Mouse (Mus musculus) heart, embryonic 12.5 days (tissue): ENCODE data around the gene Ezh1. TPM values are rescaled to one million over a fixed set of nuclear protein-coding genes. Genes with fewer than 3 reads are reported as not detected.

Experiments
- ATAC-seq: fragments of 200-750 bp; cut with Nextera tagmentation; 2 replicates; pipeline ENCODE4 v1.8.0; 2017; ENCODE audit warnings: moderate TSS enrichment, moderate library complexity; ENCODE audit not compliant: insufficient number of reproducible peaks, low FRiP score
- H3K27ac ChIP-seq: fragments of 300-500 bp; sonication (generic); 2 replicates; pipeline ENCODE4 v1.5.1; 2016; ENCODE audit warnings: mild to moderate bottlenecking, moderate library complexity; ENCODE audit not compliant: poor library complexity, severe bottlenecking
- H3K27me3 ChIP-seq: fragments of 300-500 bp; sonication (generic); replicated peaks from 2 replicates; pipeline ENCODE4 v1.6.1; 2016; ENCODE audit warnings: mild to moderate bottlenecking, moderate library complexity
- H3K36me3 ChIP-seq: fragments of 300-500 bp; sonication (generic); 2 replicates; pipeline ENCODE4 v1.6.1; 2016; ENCODE audit warnings: mild to moderate bottlenecking, moderate library complexity
- H3K4me1 ChIP-seq: fragments of 300-500 bp; sonication (generic); replicated peaks from 2 replicates; pipeline ENCODE4 v1.6.1; 2016; ENCODE audit warnings: mild to moderate bottlenecking
- H3K4me2 ChIP-seq: fragments of 300-500 bp; sonication (generic); 2 replicates; pipeline ENCODE4 v1.6.1; 2016; ENCODE audit warnings: mild to moderate bottlenecking, moderate library complexity
- H3K4me3 ChIP-seq: fragments of 300-500 bp; sonication (generic); 2 replicates; pipeline ENCODE4 v1.5.1; 2016; ENCODE audit warnings: mild to moderate bottlenecking
- H3K9ac ChIP-seq: fragments of 300-500 bp; sonication (generic); 2 replicates; pipeline ENCODE4 v1.6.1; 2016; ENCODE audit warnings: mild to moderate bottlenecking, moderate library complexity
- H3K9me3 ChIP-seq: fragments of 300-500 bp; sonication (generic); replicated peaks from 2 replicates; pipeline ENCODE4 v1.6.1; 2016; ENCODE audit warnings: mild to moderate bottlenecking, moderate library complexity
- WGBS: fragments of 180-500 bp; shearing (Covaris S2); methylation state at CpG from one replicate; pipeline ENCODE4 v1.1.7; 2016; 5-methylcytosine and 5-hydroxymethylcytosine counted together
- polyA plus RNA-seq: library from polyadenylated mRNA; unstranded; fragments of >200 nt; fragmentation: Nextera tagmentation; extraction: Ambion mirVana; gene quantifications from 2 replicates; pipeline ENCODE4 v1.2.1, GENCODE M21; 2016

Gene Ezh1
- polyA plus RNA-seq, 1 experiment from 2014 or later: 14.9 TPM

DNA sequence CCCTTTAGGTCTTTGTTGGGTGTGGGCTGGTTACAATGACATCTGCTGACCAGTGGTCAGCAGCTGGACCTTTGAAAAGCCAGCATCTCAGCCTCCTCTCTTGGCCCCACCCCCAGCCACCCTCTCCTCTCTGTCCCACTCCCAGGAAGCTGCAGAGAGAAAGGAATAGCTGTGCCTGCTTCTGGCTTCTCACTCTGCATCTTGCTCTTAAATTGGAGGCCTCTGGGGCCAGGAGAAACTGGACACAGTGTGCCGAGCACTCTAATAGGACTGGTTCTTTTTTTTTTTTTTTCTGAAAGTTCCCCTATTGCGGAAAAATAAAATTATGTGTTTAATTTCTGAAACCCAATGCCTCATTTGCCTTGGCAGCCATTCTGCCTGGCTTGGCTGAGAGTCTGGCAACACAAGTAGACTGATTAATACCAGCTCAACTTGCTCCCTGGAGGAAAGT lies 3.8 kb upstream of the Ezh1 start:
- no peak overlapping the region for H3K9ac ChIP-seq
- no peak overlapping the region for H3K4me2 ChIP-seq
- peaks cover 30% of the 10 kb centered on the region for H3K4me1 ChIP-seq
- H3K27me3 ChIP-seq: no peaks in the 10 kb centered on the region
- ATAC-seq: no peak
- no peak overlapping the region for H3K4me3 ChIP-seq
- H3K36me3 ChIP-seq: no peaks in the 10 kb centered on the region
- WGBS: 48% methylated on average over 2 of the region's 2 CpGs
- H3K27ac ChIP-seq: peak overlapping the region; percentile 92
- H3K9me3 ChIP-seq: no peaks in the 10 kb centered on the region

DNA sequence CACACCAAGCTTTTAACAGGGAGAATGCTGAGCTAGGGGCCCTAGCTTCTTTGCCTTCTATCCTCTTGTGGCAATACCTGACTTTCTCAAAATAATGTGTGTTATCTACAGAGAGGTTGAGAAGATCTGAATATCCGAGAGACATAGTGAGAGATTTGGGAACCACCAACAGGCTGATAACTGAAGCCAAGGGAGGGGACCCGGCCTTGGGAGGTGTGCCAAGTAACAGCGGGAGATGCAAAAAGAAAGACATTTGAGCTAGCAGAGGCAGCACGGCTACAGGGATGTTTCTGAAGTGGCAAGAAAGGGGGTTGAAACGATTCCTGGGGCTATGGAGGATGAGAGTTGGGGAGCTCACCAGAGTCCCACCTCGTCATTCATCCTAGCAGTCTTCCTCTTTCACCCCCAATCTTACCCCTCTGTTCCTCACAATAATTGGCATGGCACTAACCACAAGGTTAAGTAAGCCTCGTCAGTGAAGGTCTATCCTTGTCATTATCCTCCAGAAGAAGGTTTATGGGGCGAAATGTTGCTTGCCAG lies 3.2 kb upstream of the Ezh1 start:
- 23% methylated on average over 8 of the region's 8 CpGs for WGBS
- Histone ChIP-seq H3K4me2 (no peak overlapping the region), H3K27ac (peak overlapping the region; percentile 92), H3K4me1 (peaks cover 32% of the 10 kb centered on the region), H3K27me3 (no peaks in the 10 kb centered on the region), H3K9me3 (no peaks in the 10 kb centered on the region), H3K9ac (no peak overlapping the region), H3K36me3 (no peaks in the 10 kb centered on the region), H3K4me3 (no peak overlapping the region)
- ATAC-seq: no peak

DNA sequence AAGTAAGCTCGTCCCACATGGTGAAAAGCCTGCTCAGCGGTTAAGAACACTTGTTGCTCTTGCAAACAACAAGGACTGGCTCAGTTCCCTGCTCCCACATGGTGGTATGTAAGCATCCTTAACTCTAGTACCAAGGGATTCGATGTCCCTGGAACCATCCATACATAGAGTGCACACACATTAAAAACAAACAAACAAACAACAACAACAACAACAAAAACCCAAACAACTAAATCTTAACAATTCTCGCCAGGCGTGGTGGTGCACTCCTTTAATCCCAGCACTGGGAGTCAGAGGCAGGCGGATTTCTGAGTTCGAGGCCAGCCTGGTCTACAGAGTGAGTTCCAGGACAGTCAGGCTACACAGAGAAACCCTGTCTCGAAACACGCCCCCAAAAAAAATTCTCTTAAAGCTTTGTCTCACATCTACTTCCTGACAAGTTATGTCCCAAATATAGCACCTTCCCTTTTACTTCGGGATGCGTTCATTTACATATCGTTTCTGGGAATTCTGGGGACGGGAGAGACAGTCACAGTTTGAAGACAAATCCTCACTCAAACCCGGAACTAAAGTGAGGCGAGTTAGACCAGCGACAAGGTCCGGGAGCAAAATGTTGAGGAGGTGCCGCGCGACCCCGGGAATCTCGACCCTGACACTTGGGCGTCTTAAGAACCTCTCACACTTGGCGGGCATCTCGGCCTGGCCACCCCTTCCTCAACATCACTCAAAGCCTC lies 765 bp downstream of the Ezh1 start:
- H3K4me2 ChIP-seq: peak overlapping the region; percentile 85
- H3K36me3 ChIP-seq: no peaks in the 10 kb centered on the region
- peak; percentile 0; the same call in 1 of the 2 replicates for ATAC-seq
- peak overlapping the region; percentile 88 for H3K9ac ChIP-seq
- H3K9me3 ChIP-seq: no peaks in the 10 kb centered on the region
- H3K4me3 ChIP-seq: peak overlapping the region; percentile 86
- H3K27me3 ChIP-seq: no peaks in the 10 kb centered on the region
- 17% methylated on average over 25 of the region's 25 CpGs for WGBS
- peaks cover 15% of the 10 kb centered on the region for H3K4me1 ChIP-seq
- peak overlapping the region; percentile 62 for H3K27ac ChIP-seq

DNA sequence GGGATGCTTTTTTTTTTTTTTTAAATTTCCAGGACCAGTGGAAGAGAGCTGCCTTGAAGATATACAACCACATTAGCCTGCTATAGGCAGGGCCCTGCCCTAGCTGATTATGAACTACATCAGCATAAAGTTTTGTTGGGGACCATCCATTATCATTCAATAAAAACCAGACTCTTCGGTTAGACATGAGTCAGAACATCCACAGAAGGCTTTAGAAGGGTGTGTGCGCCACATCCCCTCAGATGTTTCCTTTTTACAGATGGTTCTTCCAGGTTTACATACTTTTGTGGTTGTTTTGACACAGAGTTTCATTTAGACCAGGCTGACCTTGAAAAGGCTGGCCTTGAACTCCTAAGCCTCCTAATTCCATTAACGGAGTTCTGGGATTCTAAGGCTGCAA lies 1.9 kb downstream of the Ezh1 start:
- no peak overlapping the region for H3K27ac ChIP-seq

DNA sequence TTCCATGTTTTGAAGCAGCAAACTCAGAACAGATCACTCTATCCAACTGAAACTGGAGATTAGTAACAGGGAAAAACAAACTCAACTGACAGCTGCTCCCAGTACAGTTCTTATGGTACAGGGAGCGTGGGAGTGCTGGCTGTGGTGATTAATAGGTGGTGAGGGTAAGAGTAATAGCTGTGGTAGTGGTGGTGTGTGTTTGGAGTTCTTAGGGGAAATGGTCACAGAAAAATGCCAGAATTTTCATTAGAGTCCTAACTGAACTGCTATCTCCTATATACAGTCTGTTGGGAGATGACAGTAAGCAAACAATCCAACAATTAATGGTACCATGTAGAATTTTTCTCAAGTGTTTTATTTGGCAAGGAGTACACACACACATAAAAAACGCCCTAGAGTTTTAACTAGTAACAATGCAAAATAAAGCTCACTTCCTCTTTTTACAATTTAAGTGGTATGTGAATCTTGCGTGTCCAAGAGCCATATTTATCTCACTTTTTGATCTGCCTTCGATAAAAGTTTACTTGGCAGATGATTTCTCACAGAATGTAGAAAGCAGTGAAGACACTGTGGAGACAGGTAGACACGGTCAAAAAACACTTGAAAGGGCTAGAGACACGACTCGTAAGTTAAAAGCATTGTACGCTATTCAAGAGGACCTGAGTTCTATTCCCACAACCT lies 4.8 kb downstream of the Ezh1 start:
- Histone ChIP-seq H3K4me1 (peaks cover 7% of the 10 kb centered on the region), H3K9ac (no peak overlapping the region), H3K4me3 (no peak overlapping the region), H3K36me3 (peaks cover 13% of the 10 kb centered on the region), H3K4me2 (no peak overlapping the region), H3K27ac (peak overlapping the region; percentile 36; the same call in 1 of the 2 replicates), H3K27me3 (no peaks in the 10 kb centered on the region), H3K9me3 (no peaks in the 10 kb centered on the region)
- no peak for ATAC-seq
- WGBS: 79% methylated on average over 8 of the region's 8 CpGs

More for the DNA sequence above, 1.9 kb downstream of the Ezh1 start:
- 84% methylated on average over 3 of the region's 3 CpGs for WGBS
- no peak overlapping the region for H3K4me3 ChIP-seq
- H3K4me2 ChIP-seq: peak overlapping the region; percentile 13; the same call in 1 of the 2 replicates
- no peaks in the 10 kb centered on the region for H3K36me3 ChIP-seq
- no peaks in the 10 kb centered on the region for H3K27me3 ChIP-seq
- H3K4me1 ChIP-seq: peaks cover 7% of the 10 kb centered on the region
- H3K9ac ChIP-seq: no peak overlapping the region
- ATAC-seq: no peak
- H3K9me3 ChIP-seq: no peaks in the 10 kb centered on the region

DNA sequence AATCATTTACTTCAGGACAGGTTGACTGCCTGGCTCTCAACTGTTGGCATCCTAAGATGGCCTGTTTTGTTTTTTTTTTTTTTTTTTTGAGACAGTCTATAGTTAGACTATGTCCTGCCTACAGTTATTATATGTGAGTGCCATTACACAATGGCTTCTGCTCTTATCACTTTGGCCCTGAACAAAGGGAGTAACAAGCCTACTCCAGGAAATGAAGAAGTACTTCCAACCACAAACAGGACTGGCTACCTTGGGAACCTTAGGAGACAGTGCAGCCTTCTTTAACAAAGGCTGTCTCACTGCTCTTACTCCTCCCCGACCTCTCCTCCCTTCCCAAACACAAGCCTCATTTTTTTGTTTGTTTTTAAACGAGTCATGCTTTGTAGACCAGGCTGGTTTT lies 5.4 kb downstream of the Ezh1 start:
- peaks cover 15% of the 10 kb centered on the region for H3K36me3 ChIP-seq
- no peak for ATAC-seq
- H3K27ac ChIP-seq: peak overlapping the region; percentile 36; the same call in 1 of the 2 replicates
- no peak overlapping the region for H3K4me2 ChIP-seq
- 47% methylated on average over 2 of the region's 2 CpGs for WGBS
- H3K27me3 ChIP-seq: no peaks in the 10 kb centered on the region
- no peaks in the 10 kb centered on the region for H3K9me3 ChIP-seq
- peaks cover 7% of the 10 kb centered on the region for H3K4me1 ChIP-seq
- H3K9ac ChIP-seq: no peak overlapping the region
- no peak overlapping the region for H3K4me3 ChIP-seq

DNA sequence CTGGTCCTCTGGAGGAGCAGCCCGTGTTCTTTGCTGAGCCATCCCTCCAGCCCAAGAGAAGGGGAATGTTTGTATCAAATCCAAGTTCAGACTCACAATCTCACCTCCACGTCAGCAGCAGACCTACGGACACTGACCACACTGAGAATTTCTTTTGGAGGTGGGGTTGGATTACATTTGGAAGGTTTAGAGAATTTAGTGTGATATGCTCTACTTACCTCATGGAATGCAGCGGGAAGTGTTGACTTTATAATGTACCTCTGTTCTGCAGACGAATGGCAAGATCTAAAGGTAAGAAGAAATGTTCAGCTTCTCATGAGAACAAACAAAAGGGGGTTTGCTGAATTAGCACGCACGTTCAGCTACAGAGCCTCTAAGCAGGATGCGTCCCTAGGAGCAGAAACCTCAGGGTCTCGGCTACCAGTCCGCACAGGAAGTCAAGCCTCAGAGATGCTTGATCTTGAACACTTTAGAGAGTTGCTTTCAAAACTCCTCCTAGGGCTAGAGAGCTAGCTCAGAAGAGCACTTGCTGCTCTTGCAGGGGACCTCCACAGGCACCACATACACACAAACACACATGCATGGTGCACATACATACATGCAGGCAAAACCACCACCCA lies 7.7 kb downstream of the Ezh1 start:
- WGBS: 75% methylated on average over 10 of the region's 10 CpGs
- peaks cover 37% of the 10 kb centered on the region for H3K36me3 ChIP-seq
- H3K9ac ChIP-seq: no peak overlapping the region
- no peak overlapping the region for H3K27ac ChIP-seq
- H3K4me2 ChIP-seq: no peak overlapping the region
- ATAC-seq: no peak
- H3K4me3 ChIP-seq: no peak overlapping the region
- no peaks in the 10 kb centered on the region for H3K4me1 ChIP-seq
- no peaks in the 10 kb centered on the region for H3K27me3 ChIP-seq
- H3K9me3 ChIP-seq: no peaks in the 10 kb centered on the region

DNA sequence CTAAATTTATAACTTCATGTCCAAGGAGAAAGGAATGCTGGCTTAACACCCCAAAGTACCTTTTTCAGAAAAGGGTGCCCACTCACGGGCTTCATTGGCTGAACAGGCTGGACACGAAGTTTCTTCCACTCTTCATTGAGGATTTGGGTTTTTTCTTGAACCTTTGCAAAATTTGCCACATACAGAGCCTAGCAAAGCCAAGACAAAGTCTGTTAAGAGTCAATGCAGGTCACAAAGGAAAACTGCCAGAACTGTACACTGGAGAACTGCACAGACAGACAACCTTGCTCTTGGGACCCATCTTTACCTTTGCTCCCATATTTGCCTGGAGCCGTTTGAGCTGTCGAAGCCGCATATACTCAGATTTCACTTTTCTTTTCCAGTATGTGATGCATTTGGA lies 9.3 kb downstream of the Ezh1 start:
- H3K36me3 ChIP-seq: peaks cover 47% of the 10 kb centered on the region
- ATAC-seq: no peak
- no peak overlapping the region for H3K4me2 ChIP-seq
- WGBS: 90% methylated on average over 5 of the region's 5 CpGs
- H3K4me3 ChIP-seq: no peak overlapping the region
- no peaks in the 10 kb centered on the region for H3K27me3 ChIP-seq
- no peaks in the 10 kb centered on the region for H3K4me1 ChIP-seq
- no peak overlapping the region for H3K9ac ChIP-seq
- H3K9me3 ChIP-seq: no peaks in the 10 kb centered on the region
- H3K27ac ChIP-seq: no peak overlapping the region

DNA sequence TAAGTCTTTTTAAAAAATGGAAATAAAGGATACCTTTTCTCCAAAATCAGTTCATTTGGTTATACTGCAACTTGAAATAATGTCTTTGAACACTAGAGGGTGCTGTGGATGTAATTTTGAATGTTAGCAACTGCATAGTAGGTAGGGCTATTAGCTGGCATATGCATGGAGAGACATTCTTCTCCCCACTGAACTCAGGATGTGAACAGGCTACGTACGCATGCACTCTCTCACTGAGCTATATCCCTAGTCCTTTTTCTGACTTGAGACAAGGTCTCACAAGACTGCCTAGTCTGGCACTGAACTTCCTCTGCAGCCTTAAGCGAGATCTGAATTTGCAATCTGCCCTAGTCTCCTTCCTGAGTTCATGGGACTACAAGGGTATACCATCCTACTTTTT lies 14.3 kb downstream of the Ezh1 start:
- H3K36me3 ChIP-seq: peaks cover 70% of the 10 kb centered on the region
- no peak overlapping the region for H3K4me3 ChIP-seq

DNA sequence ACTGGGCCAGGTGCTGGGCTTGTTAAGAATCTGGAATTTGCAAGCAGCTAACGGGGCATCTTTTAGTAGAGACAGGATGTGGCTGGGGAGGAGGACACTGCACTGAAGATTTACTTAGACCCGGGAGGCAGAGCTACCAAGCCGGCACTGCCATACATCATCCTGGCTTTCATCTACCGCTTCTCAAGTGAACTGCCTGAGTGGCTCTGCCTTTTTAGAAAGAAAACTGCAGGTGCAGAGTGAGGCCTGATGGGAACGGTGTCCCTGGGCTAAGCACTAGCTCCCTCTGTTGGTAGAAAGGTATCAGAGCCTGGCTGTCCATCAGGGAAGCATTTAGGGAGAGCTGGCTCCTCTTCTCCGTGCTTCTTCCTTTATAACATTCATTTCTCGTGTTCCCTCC lies 25.3 kb downstream of the Ezh1 start:
- H3K4me3 ChIP-seq: no peak overlapping the region
- H3K4me1 ChIP-seq: no peaks in the 10 kb centered on the region
- ATAC-seq: no peak
- no peak overlapping the region for H3K4me2 ChIP-seq
- WGBS: 29% methylated on average over 7 of the region's 7 CpGs
- peaks cover 72% of the 10 kb centered on the region for H3K36me3 ChIP-seq
- H3K27me3 ChIP-seq: no peaks in the 10 kb centered on the region
- no peaks in the 10 kb centered on the region for H3K9me3 ChIP-seq
- H3K9ac ChIP-seq: no peak overlapping the region
- no peak overlapping the region for H3K27ac ChIP-seq

More for the DNA sequence above, 14.3 kb downstream of the Ezh1 start:
- H3K27me3 ChIP-seq: no peaks in the 10 kb centered on the region
- no peak overlapping the region for H3K9ac ChIP-seq
- no peak overlapping the region for H3K27ac ChIP-seq
- 43% methylated on average over 3 of the region's 3 CpGs for WGBS
- peak; percentile 68; the same call in 1 of the 2 replicates for ATAC-seq
- no peaks in the 10 kb centered on the region for H3K4me1 ChIP-seq
- H3K4me2 ChIP-seq: no peak overlapping the region
- H3K9me3 ChIP-seq: no peaks in the 10 kb centered on the region

DNA sequence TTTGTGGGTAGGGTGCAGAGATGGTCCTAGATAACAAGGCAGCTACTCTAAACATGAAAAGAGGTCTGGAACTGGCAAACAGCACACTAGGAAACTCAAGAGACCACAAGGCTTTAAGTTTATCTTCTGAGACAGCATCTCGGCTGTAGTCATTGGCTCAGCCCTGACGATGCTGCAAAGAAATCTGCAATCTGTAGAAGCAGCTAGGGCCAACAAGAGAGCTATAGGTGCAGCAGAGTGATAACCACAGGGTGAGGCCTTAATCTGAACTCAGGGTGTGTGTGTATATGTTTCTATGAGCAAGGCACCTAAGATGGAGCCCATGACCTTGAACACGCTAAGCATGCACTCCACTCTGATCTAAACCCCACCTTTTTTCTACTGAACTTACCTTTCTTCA lies 26.7 kb downstream of the Ezh1 start:
- H3K36me3 ChIP-seq: peaks cover 77% of the 10 kb centered on the region
- WGBS: 85% methylated on average over 3 of the region's 3 CpGs
- no peak overlapping the region for H3K4me3 ChIP-seq
- H3K9ac ChIP-seq: no peak overlapping the region
- no peak overlapping the region for H3K27ac ChIP-seq
- H3K27me3 ChIP-seq: no peaks in the 10 kb centered on the region
- no peak for ATAC-seq
- peaks cover 3% of the 10 kb centered on the region for H3K4me1 ChIP-seq
- H3K4me2 ChIP-seq: no peak overlapping the region
- no peaks in the 10 kb centered on the region for H3K9me3 ChIP-seq
